Mouse (Mus musculus) left cerebral cortex, adult 18-20 months (tissue): ENCODE measurements around the gene Dlk1. TPM values are rescaled to one million over a fixed set of nuclear protein-coding genes. Genes with fewer than 3 reads are reported as not detected.
"Not testable (repeated sequence)": the region's sequence is repeated elsewhere in the genome, so short reads cannot be mapped to it uniquely, and the experiment has no call there.

Source experiments
- DNase-seq, 2 experiments: peaks; one replicate each; pipeline ENCODE4 v3.0.0; 2021 to 2022; ENCODE audit warnings: low spot score in 2 of 2, mixed read lengths in 1 of 2
- total RNA-seq, 2 experiments: library from RNA; stranded (reverse); gene quantifications; 2 replicates each; pipeline ENCODE4 v1.2.3; 2021

Gene Dlk1
- total RNA-seq, 2 experiments from 2014 or later, result 4.7 to 7.5 TPM

GRCm38 (mm10) chr12:109438383-109438782 is 14.2 kb upstream of the Dlk1 start:
- no peak for DNase-seq

GRCm38 (mm10) chr12:109439974-109440373 is 12.6 kb upstream of the Dlk1 start:
- DNase-seq, result no peak

- DNase-seq, result peak; percentile 30 to 65
Measured at GRCm38 (mm10) chr12:109441366-109441765, 11.3 kb upstream of the Dlk1 start.

- DNase-seq, result no peak
Measured at GRCm38 (mm10) chr12:109442115-109442514, 10.5 kb upstream of the Dlk1 start.

- DNase-seq, result no peak
Measured at GRCm38 (mm10) chr12:109443276-109443675, 9.3 kb upstream of the Dlk1 start.

GRCm38 (mm10) chr12:109444999-109445398 is 7.6 kb upstream of the Dlk1 start:
- DNase-seq, result no peak

- peak in 1 of 2 experiments; percentile 27 for DNase-seq
Measured at GRCm38 (mm10) chr12:109445499-109446235, 7.0 kb upstream of the Dlk1 start.

GRCm38 (mm10) chr12:109446236-109446941 is 6.2 kb upstream of the Dlk1 start:
- no peak for DNase-seq

- no peak for DNase-seq
Measured at GRCm38 (mm10) chr12:109449421-109450411, 2.9 kb upstream of the Dlk1 start.

- peak in 1 of 2 experiments; percentile 22 for DNase-seq
Measured at GRCm38 (mm10) chr12:109453065-109453997, 708 bp downstream of the Dlk1 start.

- no peak for DNase-seq
Measured at GRCm38 (mm10) chr12:109454137-109454536, 1.5 kb downstream of the Dlk1 start.

GRCm38 (mm10) chr12:109456531-109457202 is 4.0 kb downstream of the Dlk1 start:
- DNase-seq, result no peak

- no peak for DNase-seq
Measured at GRCm38 (mm10) chr12:109457836-109458235, 5.2 kb downstream of the Dlk1 start.

GRCm38 (mm10) chr12:109458896-109459295 is 6.3 kb downstream of the Dlk1 start:
- DNase-seq, result no peak

GRCm38 (mm10) chr12:109459481-109460401 is 7.1 kb downstream of the Dlk1 start:
- no peak for DNase-seq

GRCm38 (mm10) chr12:109462594-109462993 is 10.0 kb downstream of the Dlk1 start:
- DNase-seq, result no peak

- DNase-seq, result not testable (repeated sequence)
Measured at GRCm38 (mm10) chr12:109467417-109467816, 14.8 kb downstream of the Dlk1 start.

GRCm38 (mm10) chr12:109469793-109470192 is 17.2 kb downstream of the Dlk1 start:
- no peak for DNase-seq
